Mouse (Mus musculus) kidney, adult 2 months (tissue): ENCODE measurements around the gene Tubb4b.

Source experiments
- CTCF ChIP-seq: fragments of 200-500 bp; conservative IDR thresholded peaks from 2 replicates; pipeline ENCODE4 v1.5.1; 2011; ENCODE audit warnings: low read depth, mild to moderate bottlenecking, control low read depth, low read length, moderate library complexity, mixed read lengths; ENCODE audit not compliant: insufficient read depth, insufficient read length
- POLR2A ChIP-seq: fragments of 200-500 bp; IDR thresholded peaks from one replicate; pipeline ENCODE4 v1.6.1; 2011; ENCODE audit warnings: low read depth, low read length, control low read depth

DNA sequence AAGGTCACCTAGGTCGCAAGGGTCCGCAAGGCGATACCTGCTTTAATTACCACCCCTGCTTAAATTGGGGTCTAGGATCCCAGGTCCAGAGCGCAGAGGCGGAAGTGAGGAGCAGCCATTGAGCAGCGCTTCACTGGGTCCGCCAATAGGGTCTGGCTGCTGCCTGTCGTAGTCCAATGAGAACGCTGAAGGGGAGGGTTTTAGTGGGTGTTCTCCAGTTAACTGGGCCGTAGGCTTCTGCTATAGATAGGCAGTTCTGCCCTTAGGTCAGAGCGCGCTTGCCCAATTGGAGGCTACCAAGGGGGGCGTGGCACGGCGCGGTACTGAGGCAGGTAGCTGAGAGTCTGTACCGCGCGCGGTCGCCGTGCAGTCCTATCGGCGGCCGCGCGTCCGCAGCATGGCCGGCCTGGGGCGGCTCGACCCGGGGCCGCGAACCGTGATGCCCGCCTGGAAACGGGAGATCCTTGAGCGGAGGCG is 37.8 kb upstream of the Tubb4b start, which contains the start of gene Tprn:
- TF ChIP-seq CTCF (no peak), POLR2A (no peak)
